Mouse (Mus musculus): ENCODE data around the gene Ano1.

Ano1 gene

GRCm38 (mm10) chr7:144696764-144697704 lies 54.7 kb downstream of the Ano1 start:
- DNase-seq (ENCODE audit: extremely low read depth, low read depth), result no peak

GRCm38 (mm10) chr7:144689855-144690254 lies 61.9 kb downstream of the Ano1 start:
- DNase-seq (ENCODE audit: extremely low read depth, low read depth), result no peak

GRCm38 (mm10) chr7:144689136-144689535 lies 62.6 kb downstream of the Ano1 start:
- DNase-seq (ENCODE audit: extremely low read depth, low read depth), result no peak

GRCm38 (mm10) chr7:144687663-144688381 lies 64.0 kb downstream of the Ano1 start:
- DNase-seq (ENCODE audit: extremely low read depth, low read depth), result no peak

- DNase-seq (ENCODE audit: extremely low read depth, low read depth), result no peak
Observed at GRCm38 (mm10) chr7:144684947-144685346, 66.8 kb downstream of the Ano1 start.

GRCm38 (mm10) chr7:144684467-144684866 lies 67.3 kb downstream of the Ano1 start:
- no peak for DNase-seq (ENCODE audit: extremely low read depth, low read depth)

- no peak for DNase-seq (ENCODE audit: extremely low read depth, low read depth)
Observed at GRCm38 (mm10) chr7:144680096-144680495, 71.7 kb downstream of the Ano1 start.

- DNase-seq (ENCODE audit: extremely low read depth, low read depth), result no peak
Observed at GRCm38 (mm10) chr7:144678241-144679030, 73.3 kb downstream of the Ano1 start.

- no peak for DNase-seq (ENCODE audit: extremely low read depth, low read depth)
Observed at GRCm38 (mm10) chr7:144677341-144678086, 74.3 kb downstream of the Ano1 start.

- no peak for DNase-seq (ENCODE audit: extremely low read depth, low read depth)
Observed at GRCm38 (mm10) chr7:144675632-144676031, 76.1 kb downstream of the Ano1 start.

GRCm38 (mm10) chr7:144669895-144670294 lies 81.9 kb downstream of the Ano1 start:
- DNase-seq (ENCODE audit: extremely low read depth, low read depth), result no peak

GRCm38 (mm10) chr7:144668603-144669278 lies 83.0 kb downstream of the Ano1 start:
- DNase-seq (ENCODE audit: extremely low read depth, low read depth), result no peak

GRCm38 (mm10) chr7:144667091-144667490 lies 84.7 kb downstream of the Ano1 start:
- DNase-seq (ENCODE audit: extremely low read depth, low read depth), result no peak

GRCm38 (mm10) chr7:144665585-144665984 lies 86.2 kb downstream of the Ano1 start:
- DNase-seq (ENCODE audit: extremely low read depth, low read depth), result no peak

GRCm38 (mm10) chr7:144663566-144663965 lies 88.2 kb downstream of the Ano1 start:
- DNase-seq (ENCODE audit: extremely low read depth, low read depth), result no peak

GRCm38 (mm10) chr7:144656261-144656967 lies 95.4 kb downstream of the Ano1 start:
- no peak for DNase-seq (ENCODE audit: extremely low read depth, low read depth)

GRCm38 (mm10) chr7:144653681-144654425 lies 97.9 kb downstream of the Ano1 start:
- no peak for DNase-seq (ENCODE audit: extremely low read depth, low read depth)

- no peak for DNase-seq (ENCODE audit: extremely low read depth, low read depth)
Observed at GRCm38 (mm10) chr7:144647547-144647946, 104.2 kb downstream of the Ano1 start.

- no peak for DNase-seq (ENCODE audit: extremely low read depth, low read depth)
Observed at GRCm38 (mm10) chr7:144640817-144641216, 111.0 kb downstream of the Ano1 start.

Data from MEL-GATA-1-ER (cell line).